Mouse (Mus musculus) liver, adult (tissue): ENCODE measurements around the gene Crbn.

ENCODE experiments used
- GATA4 ChIP-seq: IDR thresholded peaks from 2 replicates; pipeline ENCODE4 v1.6.1; 2014; ENCODE audit warnings: mild to moderate bottlenecking, low read length; ENCODE audit not compliant: insufficient replicate concordance

The Crbn gene

GRCm38 (mm10) chr6:106799333-106800226 lies at the start of gene Crbn:
Crbn (minus strand) TSS chr6:106800077.
- TF ChIP-seq GATA4: peak; percentile 88; the same call in 1 of the 2 replicates

- no peak for TF ChIP-seq GATA4
Measured at GRCm38 (mm10) chr6:106840181-106840580, 40.3 kb upstream of the Crbn start.

GRCm38 (mm10) chr6:106838053-106838452 lies 38.2 kb upstream of the Crbn start:
- TF ChIP-seq GATA4: no peak

- TF ChIP-seq GATA4: no peak
Measured at GRCm38 (mm10) chr6:106835316-106835715, 35.4 kb upstream of the Crbn start.

- no peak for TF ChIP-seq GATA4
Measured at GRCm38 (mm10) chr6:106822329-106822728, 22.5 kb upstream of the Crbn start.

- TF ChIP-seq GATA4: no peak
Measured at GRCm38 (mm10) chr6:106820566-106820965, 20.7 kb upstream of the Crbn start.

- no peak for TF ChIP-seq GATA4
Measured at GRCm38 (mm10) chr6:106819906-106820305, 20.0 kb upstream of the Crbn start.

GRCm38 (mm10) chr6:106819246-106819645 lies 19.4 kb upstream of the Crbn start:
- TF ChIP-seq GATA4: no peak

GRCm38 (mm10) chr6:106810686-106811085 lies 10.8 kb upstream of the Crbn start:
- no peak for TF ChIP-seq GATA4

GRCm38 (mm10) chr6:106809161-106809560 lies 9.3 kb upstream of the Crbn start:
- no peak for TF ChIP-seq GATA4

GRCm38 (mm10) chr6:106804904-106805303 lies 5.0 kb upstream of the Crbn start:
- no peak for TF ChIP-seq GATA4

GRCm38 (mm10) chr6:106800227-106800557 lies 315 bp upstream of the Crbn start:
- no peak for TF ChIP-seq GATA4

- no peak for TF ChIP-seq GATA4
Measured at GRCm38 (mm10) chr6:106794094-106794814, 5.6 kb downstream of the Crbn start.

GRCm38 (mm10) chr6:106793621-106794020 lies 6.3 kb downstream of the Crbn start:
- TF ChIP-seq GATA4: no peak

GRCm38 (mm10) chr6:106793088-106793487 lies 6.8 kb downstream of the Crbn start:
- TF ChIP-seq GATA4: no peak

GRCm38 (mm10) chr6:106792486-106792885 lies 7.4 kb downstream of the Crbn start:
- no peak for TF ChIP-seq GATA4
